Mouse (Mus musculus): ENCODE data around the gene Pcyt1a.

DNA sequence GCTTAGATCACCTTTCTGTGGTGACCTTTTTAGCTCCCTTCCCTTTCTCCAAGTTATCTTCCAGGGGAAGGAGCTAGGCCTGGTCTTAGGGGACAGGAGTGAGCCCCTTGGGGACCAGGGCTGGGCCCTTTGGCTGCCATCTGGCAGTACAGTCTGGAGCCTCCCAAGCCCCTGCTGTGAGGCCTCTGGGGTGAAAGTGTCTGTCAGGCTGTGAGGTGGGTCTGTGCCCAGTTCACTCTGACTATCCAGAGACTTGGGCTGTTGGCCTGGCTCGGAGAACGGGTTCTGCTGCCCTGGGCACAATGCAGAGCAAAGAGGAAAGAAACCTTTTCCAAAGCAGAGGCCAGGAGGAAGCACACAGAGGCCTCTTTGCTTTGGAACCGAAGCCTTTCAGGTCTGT is 82.2 kb downstream of the Pcyt1a start:
- TF ChIP-seq GATA1 (IDR thresholded peaks at IDR 0.05; ENCODE audit: borderline replicate concordance, low read length) (no peak), FLI1 (IDR thresholded peaks at IDR 0.05; ENCODE audit: low read length) (no peak)
